Mouse (Mus musculus): Measurements from ENCODE around the gene Igdcc4. TPM values are rescaled to one million over a fixed set of nuclear protein-coding genes. Genes with fewer than 3 reads are reported as not detected.
A peak's percentile ranks its signal among the peaks of the same experiment; 100 is the strongest.

The Igdcc4 gene
- polyA plus RNA-seq, 1 experiment from 2014 or later, result 13.3 TPM

DNA sequence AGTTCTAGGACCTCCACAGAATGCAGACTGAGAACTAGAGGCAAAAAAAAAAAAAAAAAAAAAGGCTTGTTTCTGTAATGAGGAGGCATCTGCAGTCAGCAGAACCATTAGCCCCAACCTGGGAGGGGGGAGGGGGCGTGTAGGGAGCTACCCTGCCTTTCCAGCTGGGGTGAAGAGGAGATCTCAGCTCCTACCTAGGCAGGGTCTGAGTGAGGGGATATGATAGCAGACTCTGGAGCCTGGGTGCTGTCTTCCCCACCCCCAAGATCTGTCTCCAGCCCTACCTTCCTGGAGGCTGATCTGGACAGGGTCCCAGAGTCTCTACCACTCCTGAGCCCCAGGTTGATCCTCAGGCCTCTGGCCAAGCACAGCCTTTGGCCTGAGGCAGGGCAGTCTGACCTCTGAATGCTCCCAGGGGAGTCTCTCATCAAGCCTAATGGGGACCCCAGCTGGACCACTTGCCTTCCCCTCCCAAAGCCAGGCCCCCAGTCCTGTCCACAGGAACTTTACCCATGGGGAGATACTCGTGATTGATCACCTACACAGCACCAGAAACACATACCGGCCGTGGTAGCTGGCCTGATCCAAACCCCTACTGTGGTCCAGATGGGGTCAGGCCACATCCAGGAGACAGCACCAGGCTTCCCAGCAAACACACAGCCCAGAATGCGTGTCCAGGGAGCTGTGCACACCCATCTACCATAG lies 74.1 kb downstream of the Igdcc4 start:
- Histone ChIP-seq H3K9ac (ENCODE audit: low read length) (peak overlapping the region; percentile 60), H3K27ac (ENCODE audit: low read depth, low read length) (peak overlapping the region; percentile 99), H3K9me3 (ENCODE audit: control insufficient read depth, low read length) (no peaks in the 10 kb centered on the region), H3K4me3 (ENCODE audit: low read depth, low read length) (no peak overlapping the region), H3K4me2 (peak overlapping the region; percentile 26; the same call in 1 of the 2 replicates), H3K4me1 (ENCODE audit: control insufficient read depth, insufficient read depth, low read length) (peaks cover 55% of the 10 kb centered on the region), H3K27me3 (ENCODE audit: control insufficient read depth, insufficient read depth, low read length) (no peaks in the 10 kb centered on the region), H3K36me3 (ENCODE audit: control insufficient read depth, insufficient read depth, low read length) (0 out of 2 replicates have a peak, but pooled peaks cover 4% of the 10 kb centered on the region)
- ATAC-seq (ENCODE audit: low FRiP score) (peak; percentile 12; the same call in 1 of the 2 replicates), DNase-seq (ENCODE audit: low spot score, missing footprints) (peak; percentile 92)
- WGBS, result 10% methylated on average over 5 of the region's 5 CpGs

GRCm38 (mm10) chr9:65175939-65176871 lies 74.9 kb downstream of the Igdcc4 start:
- H3K9ac ChIP-seq (ENCODE audit: low read length), result peak overlapping the region; percentile 60
- no peak overlapping the region for H3K4me3 ChIP-seq (ENCODE audit: low read depth, low read length)
- no peaks in the 10 kb centered on the region for H3K27me3 ChIP-seq (ENCODE audit: control insufficient read depth, insufficient read depth, low read length)
- 13% methylated on average over 9 of the region's 9 CpGs for WGBS
- DNase-seq (ENCODE audit: low spot score, missing footprints), result peak; percentile 98
- peak; percentile 55 for ATAC-seq (ENCODE audit: low FRiP score)
- peak overlapping the region; percentile 99 for H3K27ac ChIP-seq (ENCODE audit: low read depth, low read length)
- H3K36me3 ChIP-seq (ENCODE audit: control insufficient read depth, insufficient read depth, low read length), result peaks cover 4% of the 10 kb centered on the region; the same call in 1 of the 2 replicates
- H3K4me1 ChIP-seq (ENCODE audit: control insufficient read depth, insufficient read depth, low read length), result peaks cover 64% of the 10 kb centered on the region
- no peaks in the 10 kb centered on the region for H3K9me3 ChIP-seq (ENCODE audit: control insufficient read depth, low read length)
- peak overlapping the region; percentile 26 for H3K4me2 ChIP-seq

GRCm38 (mm10) chr9:65177497-65177896 lies 76.2 kb downstream of the Igdcc4 start:
- ATAC-seq (ENCODE audit: low FRiP score), result no peak
- Histone ChIP-seq H3K9me3 (ENCODE audit: control insufficient read depth, low read length) (no peaks in the 10 kb centered on the region), H3K4me2 (0 out of 2 replicates have a peak overlapping the region, but pooled peaks have one; percentile 30), H3K9ac (ENCODE audit: low read length) (peak overlapping the region; percentile 57), H3K27ac (ENCODE audit: low read depth, low read length) (peak overlapping the region; percentile 99), H3K27me3 (ENCODE audit: control insufficient read depth, insufficient read depth, low read length) (no peaks in the 10 kb centered on the region), H3K4me1 (ENCODE audit: control insufficient read depth, insufficient read depth, low read length) (peaks cover 75% of the 10 kb centered on the region), H3K4me3 (ENCODE audit: low read depth, low read length) (no peak overlapping the region), H3K36me3 (ENCODE audit: control insufficient read depth, insufficient read depth, low read length) (peaks cover 16% of the 10 kb centered on the region; the same call in 1 of the 2 replicates)
- peak; percentile 91 for DNase-seq (ENCODE audit: low spot score, missing footprints)
- 47% methylated on average over 3 of the region's 3 CpGs for WGBS

- WGBS, result 23% methylated on average over 10 of the region's 10 CpGs
These were observed 76.6 kb downstream of the Igdcc4 start for GRCm38 (mm10) chr9:65177912-65178311.

DNA sequence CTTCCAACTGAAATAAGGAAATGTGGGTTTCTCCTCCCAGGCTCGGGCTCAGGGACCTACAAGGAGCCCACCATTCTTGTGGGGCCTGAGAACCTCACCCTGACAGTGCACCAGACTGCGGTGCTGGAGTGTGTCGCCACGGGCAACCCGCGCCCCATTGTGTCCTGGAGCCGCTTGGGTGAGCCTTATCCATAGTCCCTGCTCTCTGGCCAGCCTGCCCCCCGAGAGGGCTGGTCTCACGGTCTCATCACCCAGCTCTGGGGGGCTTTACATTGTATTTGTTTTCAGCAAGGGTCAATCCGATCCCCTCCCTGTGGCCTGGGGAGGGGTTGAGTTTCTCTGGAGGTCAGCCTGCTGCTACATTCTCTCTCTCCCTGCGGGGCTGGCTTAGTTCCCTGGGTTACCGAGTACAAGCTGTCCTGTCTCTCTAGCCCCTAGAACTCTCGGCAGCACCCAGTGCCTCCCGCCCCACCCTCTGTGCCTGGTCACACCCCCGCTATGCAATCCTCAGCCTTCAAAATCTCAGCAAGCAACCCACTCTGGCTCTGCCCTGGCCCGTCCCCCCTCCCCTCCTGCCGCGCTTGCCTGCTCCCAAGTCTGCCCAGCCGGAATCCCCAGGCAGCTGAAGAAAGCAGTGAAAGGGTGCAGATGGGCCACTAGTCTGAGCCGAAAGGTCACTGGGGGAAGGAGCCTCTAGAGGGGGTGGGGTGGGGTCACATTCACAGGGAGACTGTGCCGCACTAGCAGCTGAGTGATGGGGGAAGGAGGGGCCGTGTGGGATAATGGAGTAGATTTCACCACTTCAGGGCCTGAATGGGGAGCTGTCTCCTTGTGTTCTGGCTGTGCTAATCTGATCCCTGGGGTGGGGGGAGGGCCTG lies 77.3 kb downstream of the Igdcc4 start:
- H3K27me3 ChIP-seq (ENCODE audit: control insufficient read depth, insufficient read depth, low read length), result no peaks in the 10 kb centered on the region
- ATAC-seq (ENCODE audit: low FRiP score) (peak; percentile 81), DNase-seq (ENCODE audit: low spot score, missing footprints) (peak; percentile 98)
- H3K27ac ChIP-seq (ENCODE audit: low read depth, low read length), result peak overlapping the region; percentile 99
- no peaks in the 10 kb centered on the region for H3K9me3 ChIP-seq (ENCODE audit: control insufficient read depth, low read length)
- H3K4me3 ChIP-seq (ENCODE audit: low read depth, low read length), result 0 out of 2 replicates have a peak overlapping the region, but pooled peaks have one; percentile 2
- 2% methylated on average over 22 of the region's 22 CpGs for WGBS
- peak overlapping the region; percentile 30 for H3K4me2 ChIP-seq
- peaks cover 17% of the 10 kb centered on the region for H3K36me3 ChIP-seq (ENCODE audit: control insufficient read depth, insufficient read depth, low read length)
- peaks cover 79% of the 10 kb centered on the region for H3K4me1 ChIP-seq (ENCODE audit: control insufficient read depth, insufficient read depth, low read length)
- H3K9ac ChIP-seq (ENCODE audit: low read length), result peak overlapping the region; percentile 57

More at GRCm38 (mm10) chr9:65177912-65178311, 76.6 kb downstream of the Igdcc4 start:
- H3K9me3 ChIP-seq (ENCODE audit: control insufficient read depth, low read length), result no peaks in the 10 kb centered on the region
- ATAC-seq (ENCODE audit: low FRiP score), result no peak
- H3K4me1 ChIP-seq (ENCODE audit: control insufficient read depth, insufficient read depth, low read length), result peaks cover 79% of the 10 kb centered on the region
- peaks cover 17% of the 10 kb centered on the region for H3K36me3 ChIP-seq (ENCODE audit: control insufficient read depth, insufficient read depth, low read length)
- peak overlapping the region; percentile 57 for H3K9ac ChIP-seq (ENCODE audit: low read length)
- peak; percentile 96 for DNase-seq (ENCODE audit: low spot score, missing footprints)
- no peaks in the 10 kb centered on the region for H3K27me3 ChIP-seq (ENCODE audit: control insufficient read depth, insufficient read depth, low read length)
- H3K4me3 ChIP-seq (ENCODE audit: low read depth, low read length), result no peak overlapping the region
- peak overlapping the region; percentile 99 for H3K27ac ChIP-seq (ENCODE audit: low read depth, low read length)
- peak overlapping the region; percentile 30 for H3K4me2 ChIP-seq

DNA sequence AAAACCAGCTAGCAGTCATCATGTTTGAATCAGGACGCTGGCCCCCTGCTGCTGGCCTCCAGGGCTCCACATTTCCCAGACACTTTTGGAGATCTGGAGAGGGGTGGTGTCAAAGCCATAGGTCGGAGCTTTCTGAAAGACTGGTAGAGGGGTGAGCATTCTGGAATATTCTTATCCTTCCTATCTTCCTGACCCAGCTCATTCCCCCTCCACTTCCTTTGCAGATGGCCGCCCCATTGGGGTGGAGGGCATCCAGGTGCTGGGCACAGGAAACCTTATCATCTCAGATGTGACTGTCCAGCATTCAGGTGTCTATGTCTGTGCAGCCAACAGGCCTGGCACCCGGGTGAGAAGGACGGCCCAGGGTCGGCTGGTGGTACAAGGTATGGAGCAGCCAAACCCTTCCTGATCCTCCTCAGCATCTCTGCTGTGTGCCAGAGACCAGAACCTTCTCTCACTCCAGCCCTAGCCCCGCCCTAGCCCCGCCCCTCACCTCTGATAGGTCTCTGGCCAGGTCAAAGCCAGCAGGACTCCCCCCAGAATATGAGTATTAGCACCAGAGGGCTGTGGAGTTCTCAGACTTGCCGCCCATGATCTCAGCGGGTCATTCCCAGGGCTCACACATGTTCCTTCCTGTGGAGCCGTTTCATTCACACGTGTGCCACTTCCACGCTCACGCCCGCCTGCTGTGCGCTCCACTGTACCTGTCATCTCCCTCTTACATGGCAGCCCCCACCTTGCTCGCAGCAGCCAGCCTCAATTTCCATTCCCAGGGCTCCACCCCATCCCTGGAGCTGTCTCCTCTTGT lies 78.7 kb downstream of the Igdcc4 start:
- Histone ChIP-seq H3K9ac (ENCODE audit: low read length) (peak overlapping the region; percentile 46), H3K4me3 (ENCODE audit: low read depth, low read length) (no peak overlapping the region), H3K4me1 (ENCODE audit: control insufficient read depth, insufficient read depth, low read length) (peaks cover 75% of the 10 kb centered on the region), H3K27ac (ENCODE audit: low read depth, low read length) (peak overlapping the region; percentile 99), H3K36me3 (ENCODE audit: control insufficient read depth, insufficient read depth, low read length) (peaks cover 28% of the 10 kb centered on the region), H3K4me2 (no peak overlapping the region), H3K9me3 (ENCODE audit: control insufficient read depth, low read length) (no peaks in the 10 kb centered on the region), H3K27me3 (ENCODE audit: control insufficient read depth, insufficient read depth, low read length) (no peaks in the 10 kb centered on the region)
- WGBS, result 18% methylated on average over 17 of the region's 17 CpGs
- ATAC-seq (ENCODE audit: low FRiP score) (no peak), DNase-seq (ENCODE audit: low spot score, missing footprints) (peak; percentile 90)
